Mouse (Mus musculus) kidney, adult 2 months (tissue): ENCODE measurements around the gene Bcl9. TPM values are rescaled to one million over a fixed set of nuclear protein-coding genes. Genes with fewer than 3 reads are reported as not detected.

Source experiments
- DNase-seq: peaks from one replicate; pipeline ENCODE4 v3.0.0; 2021
- H3K27ac ChIP-seq: fragments of 200-500 bp; 2 replicates; pipeline ENCODE4 v1.5.1; 2012; ENCODE audit warnings: low read depth, low read length, control low read depth, inconsistent platforms; ENCODE audit not compliant: insufficient read depth
- H3K27me3 ChIP-seq: fragments of 200-500 bp; replicated peaks from 2 replicates; pipeline ENCODE4 v1.6.1; 2012; ENCODE audit warnings: mild to moderate bottlenecking, moderate library complexity, low read length, inconsistent platforms; ENCODE audit not compliant: control insufficient read depth, insufficient read depth
- H3K36me3 ChIP-seq: fragments of 200-500 bp; 2 replicates; pipeline ENCODE4 v1.6.1; 2012; ENCODE audit warnings: mild to moderate bottlenecking, moderate library complexity, low read length, inconsistent platforms; ENCODE audit not compliant: control insufficient read depth, insufficient read depth
- H3K4me1 ChIP-seq: fragments of 200-500 bp; 2 replicates; pipeline ENCODE4 v1.6.1; 2011; ENCODE audit warnings: low read length; ENCODE audit not compliant: control insufficient read depth, insufficient read depth
- H3K4me3 ChIP-seq: fragments of 200-500 bp; 2 replicates; pipeline ENCODE4 v1.5.1; 2011; ENCODE audit warnings: mild to moderate bottlenecking, low read depth, low read length, control low read depth; ENCODE audit not compliant: insufficient read depth
- CTCF ChIP-seq: fragments of 200-500 bp; conservative IDR thresholded peaks from 2 replicates; pipeline ENCODE4 v1.5.1; 2011; ENCODE audit warnings: low read depth, mild to moderate bottlenecking, control low read depth, low read length, moderate library complexity, mixed read lengths; ENCODE audit not compliant: insufficient read depth, insufficient read length
- POLR2A ChIP-seq: fragments of 200-500 bp; IDR thresholded peaks from one replicate; pipeline ENCODE4 v1.6.1; 2011; ENCODE audit warnings: low read depth, low read length, control low read depth
- WGBS: fragments of 180-500 bp; shearing (Covaris S2); methylation state at CpG from one replicate; pipeline ENCODE4 v1.1.7; 2018; 5-methylcytosine and 5-hydroxymethylcytosine counted together
- polyA plus RNA-seq: library from polyadenylated mRNA; depleted of rRNA; stranded (reverse); fragments of >200 nt; gene quantifications from 2 replicates; pipeline ENCODE4 v1.2.3, GENCODE M21; 2012

Bcl9 gene
- polyA plus RNA-seq, 1 experiment = 9.0 TPM

DNA sequence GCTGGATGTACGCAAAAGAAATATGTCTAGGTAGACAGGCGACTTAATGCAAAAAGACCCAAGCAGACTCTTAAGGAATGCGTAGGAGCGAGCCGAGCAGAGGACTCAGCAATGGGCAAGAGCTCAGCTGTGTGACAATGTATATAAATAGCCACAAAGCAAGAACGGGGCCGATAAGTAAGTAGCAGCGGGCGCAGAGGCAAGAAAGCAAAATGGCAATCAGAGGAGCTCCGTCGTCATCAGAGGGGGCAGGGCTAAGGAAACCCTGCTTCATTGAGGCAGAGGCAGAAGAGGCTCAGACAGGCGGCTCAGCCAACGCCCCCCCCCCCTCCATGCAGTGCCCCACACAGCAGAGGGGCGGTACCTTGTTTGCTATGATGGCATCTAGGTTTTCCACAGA lies 62.9 kb downstream of the Bcl9 start:
- WGBS = 93% methylated on average over 14 of the region's 14 CpGs
- DNase-seq = no peak
- TF ChIP-seq POLR2A = no peak
- no peak for TF ChIP-seq CTCF
- no peaks in the 10 kb centered on the region for H3K4me1 ChIP-seq
- H3K4me3 ChIP-seq = no peak overlapping the region
- no peaks in the 10 kb centered on the region for H3K36me3 ChIP-seq
- no peaks in the 10 kb centered on the region for H3K27me3 ChIP-seq
- no peak overlapping the region for H3K27ac ChIP-seq

GRCm38 (mm10) chr3:97232328-97232727 lies 65.4 kb downstream of the Bcl9 start:
- peak; percentile 18 for DNase-seq

GRCm38 (mm10) chr3:97231857-97232256 lies 65.9 kb downstream of the Bcl9 start:
- Histone ChIP-seq H3K36me3 (no peaks in the 10 kb centered on the region), H3K27ac (no peak overlapping the region), H3K27me3 (no peaks in the 10 kb centered on the region), H3K4me3 (no peak overlapping the region), H3K4me1 (no peaks in the 10 kb centered on the region; the same call in 1 of the 2 replicates)
- 87% methylated on average over 9 of the region's 9 CpGs for WGBS
- no peak for DNase-seq
- TF ChIP-seq CTCF (no peak), POLR2A (no peak)

More at GRCm38 (mm10) chr3:97232328-97232727, 65.4 kb downstream of the Bcl9 start:
- Histone ChIP-seq H3K4me1 (no peaks in the 10 kb centered on the region; the same call in 1 of the 2 replicates), H3K27me3 (no peaks in the 10 kb centered on the region), H3K4me3 (no peak overlapping the region), H3K36me3 (no peaks in the 10 kb centered on the region), H3K27ac (no peak overlapping the region)
- 62% methylated on average over 3 of the region's 3 CpGs for WGBS
- TF ChIP-seq CTCF = no peak
- no peak for TF ChIP-seq POLR2A

- 98% methylated on average over 5 of the region's 5 CpGs for WGBS
Measured at GRCm38 (mm10) chr3:97230631-97231404, 66.9 kb downstream of the Bcl9 start.

DNA sequence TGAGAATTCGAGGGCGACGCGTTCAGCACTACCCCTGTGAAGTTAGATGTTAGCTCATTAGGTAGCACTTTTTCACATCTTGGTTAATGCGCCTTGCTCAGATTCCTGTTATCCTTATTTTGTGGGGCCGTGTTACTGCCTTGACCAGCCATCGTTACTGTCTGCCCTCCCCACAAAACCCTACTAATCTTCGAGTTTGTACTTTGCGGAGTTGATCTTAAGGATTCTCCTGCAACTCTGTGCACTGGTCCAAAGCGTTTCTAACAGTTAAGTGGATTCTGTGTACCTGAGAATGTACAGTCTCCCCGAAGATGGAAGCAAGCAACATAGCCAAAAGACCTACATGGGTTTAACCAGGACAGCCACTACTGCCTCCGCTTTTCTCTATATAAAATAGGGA lies 69.3 kb downstream of the Bcl9 start:
- TF ChIP-seq POLR2A = no peak
- no peak for TF ChIP-seq CTCF
- Histone ChIP-seq H3K4me3 (peak overlapping the region; percentile 81), H3K4me1 (peaks cover 2% of the 10 kb centered on the region; the same call in 1 of the 2 replicates), H3K27ac (no peak overlapping the region), H3K27me3 (no peaks in the 10 kb centered on the region), H3K36me3 (no peaks in the 10 kb centered on the region)
- WGBS = 33% methylated on average over 12 of the region's 12 CpGs
- DNase-seq = no peak

More at GRCm38 (mm10) chr3:97230631-97231404, 66.9 kb downstream of the Bcl9 start:
- Histone ChIP-seq H3K4me1 (peaks cover 2% of the 10 kb centered on the region; the same call in 1 of the 2 replicates), H3K27me3 (no peaks in the 10 kb centered on the region), H3K36me3 (no peaks in the 10 kb centered on the region), H3K4me3 (no peak overlapping the region), H3K27ac (no peak overlapping the region)
- no peak for TF ChIP-seq CTCF
- no peak for TF ChIP-seq POLR2A
- DNase-seq = no peak

DNA sequence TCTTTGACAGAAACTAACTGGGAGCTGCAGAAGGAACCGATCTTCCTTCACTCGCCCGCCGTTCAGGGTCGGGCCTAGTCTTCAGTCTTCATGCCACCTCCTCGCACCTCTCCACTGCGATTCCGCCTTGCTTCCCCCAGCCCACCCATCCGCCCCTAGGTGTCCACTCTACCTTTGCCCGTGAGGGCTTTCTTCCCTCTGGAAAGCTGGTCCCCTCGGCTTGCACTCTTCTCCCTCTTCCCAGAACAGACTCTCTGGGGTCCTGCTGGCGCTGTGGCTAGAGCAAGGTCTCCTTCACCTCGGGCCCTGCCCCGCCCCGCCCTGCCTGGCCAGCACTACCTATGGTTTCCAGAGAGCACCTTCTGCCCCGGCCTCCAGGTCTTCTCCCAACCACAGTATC lies 69.7 kb downstream of the Bcl9 start:
- H3K4me1 ChIP-seq = peaks cover 2% of the 10 kb centered on the region; the same call in 1 of the 2 replicates
- DNase-seq = no peak
- no peaks in the 10 kb centered on the region for H3K27me3 ChIP-seq
- H3K36me3 ChIP-seq = no peaks in the 10 kb centered on the region
- H3K4me3 ChIP-seq = peak overlapping the region; percentile 81
- peak overlapping the region; percentile 92 for H3K27ac ChIP-seq
- TF ChIP-seq CTCF (no peak), POLR2A (no peak)
- WGBS = 2% methylated on average over 16 of the region's 16 CpGs

DNA sequence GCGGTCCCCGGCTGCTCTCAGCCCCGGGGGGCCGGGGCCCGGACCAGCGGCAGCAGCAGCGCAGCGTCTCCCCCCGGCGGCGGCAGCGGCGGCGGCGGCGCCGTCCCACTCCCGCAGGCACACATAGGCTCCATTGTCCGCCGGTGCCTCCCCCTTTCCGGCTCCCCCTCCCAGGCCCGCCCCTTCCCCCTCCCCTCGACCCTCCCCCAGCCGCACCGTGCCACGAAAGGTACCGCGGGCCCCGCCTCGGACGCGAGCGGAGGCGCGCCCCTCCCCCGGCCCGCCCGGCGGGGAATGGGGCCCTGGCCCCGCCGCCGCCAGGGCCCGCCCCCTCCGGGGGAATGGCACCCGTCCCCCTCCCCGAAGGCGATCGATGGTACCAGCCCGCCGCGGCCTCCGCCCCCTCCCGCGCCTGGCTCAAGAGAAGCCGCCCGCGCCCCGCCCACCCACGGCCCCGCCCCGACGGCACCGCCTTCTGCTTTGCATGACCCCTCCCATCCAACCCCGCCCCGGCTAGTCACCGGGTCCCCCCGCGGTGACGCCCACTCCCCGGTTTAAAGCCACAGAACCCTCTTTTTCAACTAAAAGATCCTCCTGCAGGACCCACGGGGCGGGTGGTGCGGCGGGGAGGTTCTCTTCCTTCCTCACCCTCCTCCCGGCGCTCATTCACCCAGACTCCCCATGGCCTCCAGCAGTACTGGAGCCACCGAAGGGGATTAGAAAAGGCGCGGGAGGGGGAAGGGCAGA lies 70.3 kb downstream of the Bcl9 start:
- no peaks in the 10 kb centered on the region for H3K27me3 ChIP-seq
- H3K36me3 ChIP-seq = no peaks in the 10 kb centered on the region
- peak overlapping the region; percentile 81 for H3K4me3 ChIP-seq
- WGBS = 1% methylated on average over 40 of the region's 79 CpGs
- DNase-seq = peak; percentile 98
- TF ChIP-seq POLR2A = no peak
- no peak for TF ChIP-seq CTCF
- peaks cover 2% of the 10 kb centered on the region; the same call in 1 of the 2 replicates for H3K4me1 ChIP-seq
- H3K27ac ChIP-seq = peak overlapping the region; percentile 92
